Mouse (Mus musculus) limb, embryonic 12.5 days (tissue): Measurements from ENCODE around the gene Meox1. TPM values are rescaled to one million over a fixed set of nuclear protein-coding genes. Genes with fewer than 3 reads are reported as not detected.
A peak's percentile ranks its signal among the peaks of the same experiment; 100 is the strongest.

Experiments
- ATAC-seq: fragments of 200-750 bp; cut with Nextera tagmentation; 2 replicates; pipeline ENCODE4 v1.8.0; 2017; ENCODE audit warnings: low read depth, moderate TSS enrichment; ENCODE audit not compliant: insufficient number of reproducible peaks, insufficient read depth, low FRiP score, low TSS enrichment
- H3K27ac ChIP-seq: fragments of 300-500 bp; sonication (generic); 2 replicates; pipeline ENCODE4 v1.5.1; 2016; ENCODE audit warnings: mild to moderate bottlenecking, moderate library complexity
- H3K27me3 ChIP-seq: fragments of 300-500 bp; sonication (generic); 2 replicates; pipeline ENCODE4 v1.6.1; 2016; ENCODE audit warnings: mild to moderate bottlenecking, moderate library complexity
- H3K36me3 ChIP-seq: fragments of 300-500 bp; sonication (generic); 2 replicates; pipeline ENCODE4 v1.6.1; 2016; ENCODE audit warnings: mild to moderate bottlenecking, moderate library complexity
- H3K4me1 ChIP-seq: fragments of 300-500 bp; sonication (generic); replicated peaks from 2 replicates; pipeline ENCODE4 v1.6.1; 2016
- H3K4me2 ChIP-seq: fragments of 300-500 bp; sonication (generic); 2 replicates; pipeline ENCODE4 v1.6.1; 2016; ENCODE audit warnings: mild to moderate bottlenecking, moderate library complexity
- H3K4me3 ChIP-seq: fragments of 300-500 bp; sonication (generic); replicated peaks from 2 replicates; pipeline ENCODE4 v1.5.1; 2016; ENCODE audit warnings: mild to moderate bottlenecking
- H3K9ac ChIP-seq: fragments of 300-500 bp; sonication (generic); replicated peaks from 2 replicates; pipeline ENCODE4 v1.6.1; 2016; ENCODE audit warnings: mild to moderate bottlenecking, moderate library complexity
- H3K9me3 ChIP-seq: fragments of 300-500 bp; sonication (generic); 2 replicates; pipeline ENCODE4 v1.6.1; 2016; ENCODE audit warnings: mild to moderate bottlenecking, moderate library complexity
- WGBS: fragments of 180-500 bp; shearing (Covaris S2); methylation state at CpG from one replicate; pipeline ENCODE4 v1.1.7; 2016; 5-methylcytosine and 5-hydroxymethylcytosine counted together
- polyA plus RNA-seq: library from polyadenylated mRNA; unstranded; fragments of >200 nt; fragmentation: Nextera tagmentation; extraction: Ambion mirVana; gene quantifications from 2 replicates; pipeline ENCODE4 v1.2.1, GENCODE M21; 2016

Meox1 gene
- 13.5 and 14.1 TPM in 2 replicates for polyA plus RNA-seq

DNA sequence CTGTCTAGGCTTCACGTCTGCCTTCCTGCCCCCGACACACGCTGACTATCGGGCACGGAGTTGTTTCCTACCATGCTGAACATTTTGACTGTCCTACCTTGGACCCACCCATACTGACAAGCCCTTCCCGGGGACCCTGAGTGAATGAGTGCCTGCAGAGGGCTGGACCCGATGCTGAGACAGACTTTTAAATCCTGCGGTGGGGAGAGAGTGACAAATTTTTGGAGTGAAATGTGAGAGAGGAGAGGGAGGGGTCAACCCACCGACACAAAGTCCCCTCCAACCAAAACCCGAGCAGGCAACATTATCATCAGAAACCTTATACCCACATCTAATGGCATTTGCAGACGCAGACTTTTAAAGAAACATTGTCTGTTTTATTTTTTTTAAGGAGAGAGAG is at the start of gene Meox1:
Gene Meox1 (minus strand): TSS at position 171 of the 400 bp plus-strand sequence.
- H3K4me2 ChIP-seq: peak within 1 kb of the TSS; percentile 56
- peaks cover 18% of the 10 kb centered on the region for H3K27me3 ChIP-seq
- H3K9ac ChIP-seq: no peak within 1 kb of the TSS
- peak within 1 kb of the TSS; percentile 26 for H3K4me3 ChIP-seq
- H3K9me3 ChIP-seq: no peaks in the 10 kb centered on the region
- H3K27ac ChIP-seq: peak within 1 kb of the TSS; percentile 82
- no peaks in the 10 kb centered on the region for H3K36me3 ChIP-seq
- ATAC-seq: peak; percentile 69
- WGBS: 6% methylated on average over 11 of the region's 11 CpGs
- H3K4me1 ChIP-seq: peaks cover 79% of the 10 kb centered on the region

DNA sequence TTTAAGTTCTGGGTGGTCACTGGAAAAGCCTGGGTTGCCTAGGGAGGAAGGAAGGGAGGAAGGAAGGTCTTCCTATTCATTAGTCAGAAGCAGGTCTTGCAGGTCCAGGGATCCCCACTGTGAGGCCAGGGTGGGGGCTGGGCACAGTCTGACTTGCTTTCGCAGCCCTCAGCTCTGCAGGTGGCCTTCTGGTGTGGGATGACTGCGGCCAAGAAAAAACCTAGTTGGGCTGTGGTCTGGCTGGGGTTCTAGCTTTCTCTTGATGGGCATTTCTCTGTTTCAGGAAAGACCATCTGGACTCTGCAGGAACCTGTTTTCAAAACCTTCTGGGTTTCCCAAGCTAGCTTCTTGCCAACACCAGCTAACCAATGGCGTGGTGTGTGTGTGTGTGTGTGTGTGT is 48.9 kb upstream of the Meox1 start:
- WGBS: 34% methylated on average over 3 of the region's 3 CpGs
- no peak overlapping the region for H3K4me2 ChIP-seq
- H3K4me1 ChIP-seq: peaks cover 11% of the 10 kb centered on the region; the same call in 1 of the 2 replicates
- H3K9ac ChIP-seq: no peak overlapping the region
- no peak overlapping the region for H3K4me3 ChIP-seq
- H3K9me3 ChIP-seq: no peaks in the 10 kb centered on the region
- ATAC-seq: no peak
- peaks cover 21% of the 10 kb centered on the region for H3K27me3 ChIP-seq
- no peaks in the 10 kb centered on the region for H3K36me3 ChIP-seq
- no peak overlapping the region for H3K27ac ChIP-seq

DNA sequence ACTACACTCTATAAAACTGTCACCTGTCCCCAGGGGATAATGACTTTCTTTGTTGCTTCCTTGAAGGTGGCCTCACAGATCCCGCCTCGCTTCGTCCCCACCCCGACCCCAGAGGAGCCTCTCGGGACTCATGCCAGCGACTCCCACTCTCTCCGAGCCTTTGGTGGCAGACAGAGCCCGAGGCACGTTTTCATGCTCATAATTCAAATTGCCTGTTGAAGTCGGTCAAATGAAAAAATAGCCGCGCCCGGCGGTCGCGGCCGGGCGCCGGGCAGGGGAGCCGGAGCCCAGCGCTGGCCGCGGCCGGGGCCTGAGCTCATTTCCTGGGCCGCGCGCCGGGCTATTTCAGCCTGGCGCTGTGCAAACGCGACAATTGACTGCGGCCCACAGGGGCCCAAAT is 42.9 kb upstream of the Meox1 start:
- Histone ChIP-seq H3K36me3 (no peaks in the 10 kb centered on the region), H3K9ac (peak overlapping the region; percentile 53), H3K4me2 (peak overlapping the region; percentile 80), H3K9me3 (no peaks in the 10 kb centered on the region), H3K4me3 (peak overlapping the region; percentile 41), H3K27ac (no peak overlapping the region), H3K27me3 (peaks cover 53% of the 10 kb centered on the region), H3K4me1 (peaks cover 15% of the 10 kb centered on the region)
- WGBS: 1% methylated on average over 32 of the region's 32 CpGs
- ATAC-seq: no peak

DNA sequence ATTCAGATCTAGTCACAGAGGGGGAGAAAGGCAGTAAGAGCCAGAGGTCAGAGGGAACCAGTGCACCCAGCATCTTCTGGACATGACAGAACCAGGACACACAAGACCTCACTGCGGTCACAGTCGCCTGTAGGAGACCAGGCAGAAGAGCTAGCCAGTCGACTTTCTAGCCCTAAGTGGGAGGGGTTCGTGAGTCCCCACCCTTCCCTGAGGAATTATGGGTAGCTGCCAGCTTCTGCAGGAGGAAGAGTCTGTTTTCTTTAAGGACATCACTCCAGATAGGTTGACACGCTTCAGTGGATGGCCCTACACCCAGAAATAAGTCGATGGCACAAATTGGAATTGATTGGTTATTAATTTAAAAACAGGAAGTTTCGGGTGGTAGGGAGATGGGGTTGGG is 42.2 kb upstream of the Meox1 start:
- H3K4me3 ChIP-seq: no peak overlapping the region

DNA sequence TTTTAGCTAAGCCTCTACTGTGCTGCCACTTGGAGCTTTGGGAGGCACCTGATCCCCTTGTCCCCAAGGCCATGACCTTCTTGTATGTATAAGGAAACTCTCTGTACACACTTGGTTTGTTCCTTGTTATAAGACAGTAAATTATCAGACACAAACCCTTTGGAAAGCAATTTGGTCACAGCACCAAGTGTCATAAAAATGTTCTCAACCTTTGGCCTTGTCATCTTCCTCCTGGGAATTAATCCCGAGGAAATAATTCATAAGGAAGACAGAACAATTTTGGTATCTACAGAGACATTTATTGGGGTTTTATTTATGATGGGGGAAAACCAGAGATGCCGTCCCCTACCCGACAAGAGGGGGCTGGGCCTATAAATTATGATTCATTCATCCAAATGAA is 41.6 kb upstream of the Meox1 start:
- 63% methylated on average over 3 of the region's 3 CpGs for WGBS
- no peaks in the 10 kb centered on the region for H3K9me3 ChIP-seq
- no peaks in the 10 kb centered on the region for H3K36me3 ChIP-seq

More for the DNA sequence above, 42.2 kb upstream of the Meox1 start:
- Histone ChIP-seq H3K4me2 (no peak overlapping the region), H3K27me3 (peaks cover 53% of the 10 kb centered on the region), H3K9me3 (no peaks in the 10 kb centered on the region), H3K27ac (no peak overlapping the region), H3K4me1 (peaks cover 15% of the 10 kb centered on the region), H3K36me3 (no peaks in the 10 kb centered on the region), H3K9ac (no peak overlapping the region)
- 30% methylated on average over 7 of the region's 7 CpGs for WGBS
- no peak for ATAC-seq

DNA sequence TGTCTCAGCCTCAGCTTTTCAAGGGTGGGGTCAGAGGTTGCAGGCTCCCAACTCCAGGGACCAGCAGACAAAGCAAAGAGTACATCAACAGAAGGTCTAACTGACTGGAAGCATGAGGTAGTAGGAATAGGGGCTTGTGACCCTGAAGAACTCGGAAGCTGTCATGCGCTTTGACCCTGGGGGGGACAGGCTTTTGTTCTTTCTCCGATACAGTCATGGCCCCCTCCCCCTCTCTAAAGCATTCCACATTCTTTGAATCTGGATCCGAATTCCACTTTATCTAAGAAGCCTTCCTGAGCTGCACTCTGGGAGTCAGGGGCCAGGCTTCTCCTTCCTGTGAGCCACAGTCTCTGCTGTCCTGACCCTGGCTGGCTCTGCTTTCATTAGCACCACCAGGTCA is 37.8 kb upstream of the Meox1 start:
- WGBS: 62% methylated on average over 4 of the region's 4 CpGs
- H3K27ac ChIP-seq: no peak overlapping the region
- H3K27me3 ChIP-seq: peaks cover 26% of the 10 kb centered on the region
- H3K4me3 ChIP-seq: no peak overlapping the region
- no peaks in the 10 kb centered on the region for H3K9me3 ChIP-seq
- no peak overlapping the region for H3K4me2 ChIP-seq
- no peak overlapping the region for H3K9ac ChIP-seq
- no peak for ATAC-seq
- no peaks in the 10 kb centered on the region for H3K36me3 ChIP-seq
- H3K4me1 ChIP-seq: peaks cover 12% of the 10 kb centered on the region

More for the DNA sequence above, 41.6 kb upstream of the Meox1 start:
- ATAC-seq: no peak
- no peak overlapping the region for H3K4me3 ChIP-seq
- no peak overlapping the region for H3K9ac ChIP-seq
- H3K27me3 ChIP-seq: peaks cover 58% of the 10 kb centered on the region
- H3K4me1 ChIP-seq: peaks cover 12% of the 10 kb centered on the region
- no peak overlapping the region for H3K27ac ChIP-seq
- H3K4me2 ChIP-seq: no peak overlapping the region

DNA sequence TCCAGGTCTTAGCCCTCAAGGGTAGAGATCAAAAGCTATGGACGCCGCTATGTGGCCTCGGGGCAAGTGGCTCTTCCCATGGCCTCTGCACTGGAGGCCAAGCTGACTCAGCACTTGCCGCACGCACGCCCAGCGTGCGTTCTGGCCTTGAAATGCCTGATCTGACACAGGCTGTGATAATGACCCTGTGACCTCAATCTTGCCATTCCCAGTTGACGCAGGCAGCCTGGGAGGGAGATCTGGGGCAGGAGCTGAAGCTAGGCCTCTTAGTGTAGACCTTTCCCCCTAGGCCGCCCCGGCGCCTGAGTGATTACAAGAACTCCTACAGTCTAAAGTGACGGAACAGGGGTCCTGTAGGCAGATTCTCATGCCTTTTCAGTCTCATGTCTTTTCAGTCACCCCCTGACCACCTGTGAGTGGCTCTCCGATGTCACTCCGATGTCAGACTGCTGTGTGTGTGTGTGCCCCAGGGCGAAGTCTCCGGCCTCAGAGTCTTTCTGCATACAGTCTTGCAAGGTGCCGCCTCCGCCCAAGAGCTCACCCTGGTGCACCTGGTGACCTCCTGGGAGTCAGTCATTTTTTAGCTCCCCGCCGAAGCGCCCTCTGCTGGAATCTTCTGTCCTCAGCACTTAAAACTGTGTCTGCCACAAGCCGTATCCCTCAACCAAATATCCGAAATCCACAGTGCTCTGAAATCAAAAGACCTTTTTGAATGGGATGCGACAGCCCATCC is 34.0 kb upstream of the Meox1 start:
- H3K4me2 ChIP-seq: no peak overlapping the region; the same call in 1 of the 2 replicates
- peaks cover 9% of the 10 kb centered on the region for H3K4me1 ChIP-seq
- ATAC-seq: no peak
- no peaks in the 10 kb centered on the region for H3K9me3 ChIP-seq
- no peak overlapping the region for H3K27ac ChIP-seq
- no peaks in the 10 kb centered on the region for H3K36me3 ChIP-seq
- 22% methylated on average over 25 of the region's 25 CpGs for WGBS
- H3K27me3 ChIP-seq: peaks cover 15% of the 10 kb centered on the region
- no peak overlapping the region for H3K4me3 ChIP-seq
- no peak overlapping the region for H3K9ac ChIP-seq

DNA sequence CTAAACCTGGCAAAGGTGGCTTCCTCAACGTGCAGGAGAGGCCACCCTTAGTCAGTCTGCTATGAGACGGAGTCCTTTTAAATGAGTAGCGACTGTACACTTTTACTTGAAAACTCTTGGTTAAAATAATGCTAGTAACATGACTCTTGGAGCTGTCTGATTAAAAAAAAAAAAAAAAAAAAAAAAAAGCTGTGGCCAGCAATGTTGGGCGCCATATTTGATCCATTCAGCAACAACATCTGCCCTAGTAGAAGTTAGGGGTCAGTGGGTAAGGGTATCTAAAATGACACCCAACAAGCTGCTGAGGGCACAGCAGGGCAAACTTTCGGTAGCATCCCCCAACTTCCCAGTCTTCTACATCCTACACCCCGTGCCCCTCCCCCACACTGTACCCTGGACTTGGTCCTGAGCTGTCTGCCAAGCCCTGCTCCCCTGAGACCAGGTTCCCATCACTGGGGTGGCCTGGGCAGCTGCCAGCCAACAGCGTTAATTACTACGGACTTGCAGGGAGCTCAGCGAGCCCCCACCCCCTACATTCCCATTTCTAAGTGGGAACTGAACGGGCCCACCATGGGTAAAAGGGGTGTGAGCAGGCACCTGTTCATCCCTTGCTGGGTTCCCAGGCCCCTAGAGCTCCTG is 32.9 kb upstream of the Meox1 start:
- H3K36me3 ChIP-seq: no peaks in the 10 kb centered on the region
- no peak overlapping the region for H3K4me2 ChIP-seq
- ATAC-seq: no peak
- peaks cover 15% of the 10 kb centered on the region for H3K27me3 ChIP-seq
- peaks cover 9% of the 10 kb centered on the region for H3K4me1 ChIP-seq
- no peaks in the 10 kb centered on the region for H3K9me3 ChIP-seq
- no peak overlapping the region for H3K27ac ChIP-seq
- H3K4me3 ChIP-seq: no peak overlapping the region
- H3K9ac ChIP-seq: no peak overlapping the region
- WGBS: 77% methylated on average over 10 of the region's 10 CpGs

DNA sequence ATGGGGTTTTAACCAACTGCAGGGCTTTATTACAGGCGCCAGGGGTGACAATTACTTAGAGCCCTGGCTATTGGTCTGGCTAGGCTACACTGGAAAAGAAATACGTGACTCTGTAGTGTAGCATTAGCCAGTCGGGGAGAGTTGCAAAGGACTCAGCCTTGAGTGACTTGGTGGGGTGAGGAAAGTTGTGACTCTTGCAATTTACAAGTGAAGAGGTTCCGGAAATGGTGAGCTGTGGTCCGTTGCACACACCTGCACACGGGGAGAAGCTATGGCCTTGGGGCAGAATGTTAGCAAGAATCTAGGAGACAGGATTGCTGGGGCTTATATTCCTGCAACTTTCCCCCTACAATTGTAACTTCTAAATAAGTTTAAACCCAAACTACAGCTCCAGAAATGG is 31.5 kb upstream of the Meox1 start:
- Histone ChIP-seq H3K4me3 (no peak overlapping the region), H3K27ac (no peak overlapping the region)
- WGBS: 59% methylated on average over 6 of the region's 6 CpGs

DNA sequence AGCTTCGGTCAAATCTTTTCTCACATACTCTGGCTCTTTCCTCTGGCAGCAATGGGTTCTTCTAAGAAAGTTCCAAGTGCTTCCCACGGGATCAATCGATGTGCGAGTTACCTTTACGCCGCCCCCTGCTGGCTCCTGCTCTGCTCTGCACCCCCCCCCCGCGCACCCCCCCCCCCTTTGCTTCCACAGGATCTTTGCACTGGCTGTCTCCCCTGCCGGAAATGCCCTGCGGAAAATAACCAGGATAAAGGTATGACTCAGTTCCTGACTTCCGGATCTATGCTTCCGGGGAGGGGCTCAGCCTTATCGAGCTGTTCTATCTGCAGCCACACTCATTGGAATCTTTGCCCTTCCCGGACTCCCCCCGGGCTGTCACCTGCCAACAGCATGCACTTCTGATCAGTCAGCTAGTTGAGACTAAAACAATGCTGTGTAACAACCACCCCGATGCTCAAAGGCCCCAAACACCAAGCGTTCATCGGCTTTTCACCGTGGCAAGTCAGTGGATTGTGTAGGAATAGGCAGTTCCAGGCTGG is 30.3 kb upstream of the Meox1 start:
- Histone ChIP-seq H3K9ac (no peak overlapping the region), H3K27ac (no peak overlapping the region), H3K9me3 (no peaks in the 10 kb centered on the region), H3K27me3 (peaks cover 10% of the 10 kb centered on the region), H3K36me3 (no peaks in the 10 kb centered on the region), H3K4me2 (no peak overlapping the region), H3K4me1 (peaks cover 9% of the 10 kb centered on the region), H3K4me3 (no peak overlapping the region)
- WGBS: 76% methylated on average over 16 of the region's 19 CpGs
- ATAC-seq: no peak

More for the DNA sequence above, 31.5 kb upstream of the Meox1 start:
- no peaks in the 10 kb centered on the region for H3K9me3 ChIP-seq
- H3K27me3 ChIP-seq: peaks cover 10% of the 10 kb centered on the region
- H3K4me1 ChIP-seq: peaks cover 9% of the 10 kb centered on the region
- no peak overlapping the region for H3K4me2 ChIP-seq
- no peak for ATAC-seq
- no peak overlapping the region for H3K9ac ChIP-seq
- no peaks in the 10 kb centered on the region for H3K36me3 ChIP-seq

DNA sequence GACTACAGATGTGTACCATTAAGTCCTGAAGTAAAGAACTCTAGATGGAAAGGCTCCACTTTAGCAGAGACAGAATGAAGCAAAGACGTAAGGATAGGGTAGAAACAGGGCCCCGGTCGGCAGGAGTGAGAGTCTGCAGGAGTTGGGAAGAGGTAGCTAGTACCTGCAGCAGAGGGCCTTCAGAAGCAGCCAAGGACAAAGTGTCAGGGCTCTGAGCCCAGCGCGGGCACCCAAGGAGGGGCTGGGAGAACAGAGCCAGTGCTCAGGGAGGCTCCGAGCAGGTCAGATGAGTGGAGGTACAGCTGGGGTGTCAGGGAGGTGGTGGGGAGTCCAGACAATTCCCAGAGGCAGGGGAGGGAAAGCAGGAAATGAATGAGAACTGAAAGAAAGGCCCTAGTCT is 29.8 kb upstream of the Meox1 start:
- no peak overlapping the region for H3K27ac ChIP-seq
- ATAC-seq: no peak
- H3K4me2 ChIP-seq: no peak overlapping the region
- H3K9ac ChIP-seq: no peak overlapping the region
- no peaks in the 10 kb centered on the region for H3K36me3 ChIP-seq
- H3K4me3 ChIP-seq: no peak overlapping the region
- peaks cover 9% of the 10 kb centered on the region for H3K4me1 ChIP-seq
- H3K9me3 ChIP-seq: no peaks in the 10 kb centered on the region
- H3K27me3 ChIP-seq: peaks cover 13% of the 10 kb centered on the region
- WGBS: 80% methylated on average over 6 of the region's 6 CpGs
